Mouse (Mus musculus) lung, postnatal 0 days (tissue): ENCODE measurements around the gene Krt42.

Source experiments
- CTCF ChIP-seq: IDR thresholded peaks from 2 replicates; pipeline ENCODE4 v1.5.1; 2016; ENCODE audit warnings: antibody characterized with exemption, mild to moderate bottlenecking
- EP300 ChIP-seq: IDR thresholded peaks from 2 replicates; pipeline ENCODE4 v1.6.1; 2016; ENCODE audit warnings: antibody characterized with exemption, mild to moderate bottlenecking, control low read depth

GRCm38 (mm10) chr11:100292884-100293283 is 23.2 kb upstream of the Krt42 start:
- TF ChIP-seq EP300, result no peak
- TF ChIP-seq CTCF, result no peak
